Mouse (Mus musculus): ENCODE measurements around the gene Bloc1s1.

- TF ChIP-seq CTCF (IDR thresholded peaks at IDR 0.05; ENCODE audit: extremely low read depth, insufficient read depth, insufficient read length, insufficient replicate concordance) = no peak
- no peak for TF ChIP-seq POLR2A (IDR thresholded peaks at IDR 0.05; ENCODE audit: low read depth, low read length)
Measured at GRCm38 (mm10) chr10:128937756-128938390, 14.0 kb upstream of the Bloc1s1 start.
